Mouse (Mus musculus): Measurements from ENCODE around the gene Prok1. TPM values are rescaled to one million over a fixed set of nuclear protein-coding genes. Genes with fewer than 3 reads are reported as not detected.

Prok1 gene
- polyA plus RNA-seq, 1 experiment from 2014 or later = 0.15 TPM

GRCm38 (mm10) chr3:107207625-107208253 lies 31.8 kb downstream of the Prok1 start:
- Histone ChIP-seq H3K27me3 (ENCODE audit: control insufficient read depth, insufficient read depth, low read length) (no peaks in the 10 kb centered on the region), H3K36me3 (ENCODE audit: control insufficient read depth, insufficient read depth, low read length) (no peaks in the 10 kb centered on the region), H3K4me1 (ENCODE audit: control insufficient read depth, insufficient read depth, low read length) (0 out of 2 replicates have a peak, but pooled peaks cover 3% of the 10 kb centered on the region), H3K4me3 (replicated peaks; ENCODE audit: low read length) (no peak overlapping the region), H3K9ac (ENCODE audit: low read length) (no peak overlapping the region), H3K9me3 (replicated peaks; ENCODE audit: control insufficient read depth, low read length) (no peaks in the 10 kb centered on the region), H3K27ac (ENCODE audit: low read length) (no peak overlapping the region), H3K4me2 (ENCODE audit: low read depth, low read length) (no peak overlapping the region)
- ATAC-seq (ENCODE audit: insufficient read depth, low FRiP score) = no peak
- WGBS = 57% methylated on average over 7 of the region's 7 CpGs

- Histone ChIP-seq H3K9me3 (replicated peaks; ENCODE audit: control insufficient read depth, low read length) (no peaks in the 10 kb centered on the region), H3K4me3 (replicated peaks; ENCODE audit: low read length) (no peak overlapping the region), H3K27ac (ENCODE audit: low read length) (no peak overlapping the region; the same call in 1 of the 2 replicates), H3K27me3 (ENCODE audit: control insufficient read depth, insufficient read depth, low read length) (no peaks in the 10 kb centered on the region), H3K4me2 (ENCODE audit: low read depth, low read length) (no peak overlapping the region), H3K36me3 (ENCODE audit: control insufficient read depth, insufficient read depth, low read length) (no peaks in the 10 kb centered on the region), H3K9ac (ENCODE audit: low read length) (no peak overlapping the region; the same call in 1 of the 2 replicates), H3K4me1 (ENCODE audit: control insufficient read depth, insufficient read depth, low read length) (0 out of 2 replicates have a peak, but pooled peaks cover 3% of the 10 kb centered on the region)
- peak; percentile 26; the same call in 1 of the 2 replicates for ATAC-seq (ENCODE audit: insufficient read depth, low FRiP score)
- WGBS = 30% methylated on average over 4 of the region's 4 CpGs
These were observed 32.9 kb downstream of the Prok1 start for GRCm38 (mm10) chr3:107206490-107207150.

- Histone ChIP-seq H3K4me3 (replicated peaks; ENCODE audit: low read length) (no peak overlapping the region), H3K9ac (ENCODE audit: low read length) (no peak overlapping the region), H3K4me2 (ENCODE audit: low read depth, low read length) (no peak overlapping the region), H3K27me3 (ENCODE audit: control insufficient read depth, insufficient read depth, low read length) (no peaks in the 10 kb centered on the region), H3K4me1 (ENCODE audit: control insufficient read depth, insufficient read depth, low read length) (0 out of 2 replicates have a peak, but pooled peaks cover 3% of the 10 kb centered on the region), H3K9me3 (replicated peaks; ENCODE audit: control insufficient read depth, low read length) (no peaks in the 10 kb centered on the region), H3K36me3 (ENCODE audit: control insufficient read depth, insufficient read depth, low read length) (no peaks in the 10 kb centered on the region), H3K27ac (ENCODE audit: low read length) (no peak overlapping the region)
- ATAC-seq (ENCODE audit: insufficient read depth, low FRiP score) = no peak
- 11% methylated on average over 4 of the region's 4 CpGs for WGBS
These were observed 33.5 kb downstream of the Prok1 start for GRCm38 (mm10) chr3:107205994-107206393.

GRCm38 (mm10) chr3:107205170-107205569 lies 34.3 kb downstream of the Prok1 start:
- Histone ChIP-seq H3K9me3 (replicated peaks; ENCODE audit: control insufficient read depth, low read length) (no peaks in the 10 kb centered on the region), H3K36me3 (ENCODE audit: control insufficient read depth, insufficient read depth, low read length) (no peaks in the 10 kb centered on the region), H3K27ac (ENCODE audit: low read length) (no peak overlapping the region), H3K4me2 (ENCODE audit: low read depth, low read length) (no peak overlapping the region), H3K27me3 (ENCODE audit: control insufficient read depth, insufficient read depth, low read length) (no peaks in the 10 kb centered on the region), H3K4me1 (ENCODE audit: control insufficient read depth, insufficient read depth, low read length) (0 out of 2 replicates have a peak, but pooled peaks cover 3% of the 10 kb centered on the region), H3K4me3 (replicated peaks; ENCODE audit: low read length) (no peak overlapping the region), H3K9ac (ENCODE audit: low read length) (no peak overlapping the region)
- no peak for ATAC-seq (ENCODE audit: insufficient read depth, low FRiP score)

GRCm38 (mm10) chr3:107204413-107204812 lies 35.1 kb downstream of the Prok1 start:
- 0 out of 2 replicates have a peak, but pooled peaks cover 3% of the 10 kb centered on the region for H3K4me1 ChIP-seq (ENCODE audit: control insufficient read depth, insufficient read depth, low read length)
- no peak overlapping the region for H3K27ac ChIP-seq (ENCODE audit: low read length)
- no peak for ATAC-seq (ENCODE audit: insufficient read depth, low FRiP score)
- H3K36me3 ChIP-seq (ENCODE audit: control insufficient read depth, insufficient read depth, low read length) = no peaks in the 10 kb centered on the region
- no peaks in the 10 kb centered on the region for H3K9me3 ChIP-seq (replicated peaks; ENCODE audit: control insufficient read depth, low read length)
- H3K9ac ChIP-seq (ENCODE audit: low read length) = no peak overlapping the region
- no peak overlapping the region for H3K4me3 ChIP-seq (replicated peaks; ENCODE audit: low read length)
- 83% methylated on average over 3 of the region's 3 CpGs for WGBS
- no peak overlapping the region for H3K4me2 ChIP-seq (ENCODE audit: low read depth, low read length)
- H3K27me3 ChIP-seq (ENCODE audit: control insufficient read depth, insufficient read depth, low read length) = no peaks in the 10 kb centered on the region

GRCm38 (mm10) chr3:107201310-107202180 lies 38.0 kb downstream of the Prok1 start:
- H3K4me2 ChIP-seq (ENCODE audit: low read depth, low read length) = no peak overlapping the region
- H3K27me3 ChIP-seq (ENCODE audit: control insufficient read depth, insufficient read depth, low read length) = no peaks in the 10 kb centered on the region
- no peaks in the 10 kb centered on the region for H3K4me1 ChIP-seq (ENCODE audit: control insufficient read depth, insufficient read depth, low read length)
- no peak overlapping the region for H3K4me3 ChIP-seq (replicated peaks; ENCODE audit: low read length)
- no peaks in the 10 kb centered on the region for H3K9me3 ChIP-seq (replicated peaks; ENCODE audit: control insufficient read depth, low read length)
- H3K36me3 ChIP-seq (ENCODE audit: control insufficient read depth, insufficient read depth, low read length) = no peaks in the 10 kb centered on the region
- ATAC-seq (ENCODE audit: insufficient read depth, low FRiP score) = no peak
- WGBS = 22% methylated on average over 9 of the region's 9 CpGs
- H3K27ac ChIP-seq (ENCODE audit: low read length) = no peak overlapping the region
- H3K9ac ChIP-seq (ENCODE audit: low read length) = 0 out of 2 replicates have a peak overlapping the region, but pooled peaks have one; percentile 10

GRCm38 (mm10) chr3:107188226-107188899 lies 51.1 kb downstream of the Prok1 start:
- Histone ChIP-seq H3K4me3 (replicated peaks; ENCODE audit: low read length) (no peak overlapping the region), H3K36me3 (ENCODE audit: control insufficient read depth, insufficient read depth, low read length) (no peaks in the 10 kb centered on the region), H3K9me3 (replicated peaks; ENCODE audit: control insufficient read depth, low read length) (no peaks in the 10 kb centered on the region), H3K4me2 (ENCODE audit: low read depth, low read length) (no peak overlapping the region), H3K27ac (ENCODE audit: low read length) (no peak overlapping the region), H3K9ac (ENCODE audit: low read length) (no peak overlapping the region), H3K4me1 (ENCODE audit: control insufficient read depth, insufficient read depth, low read length) (no peaks in the 10 kb centered on the region), H3K27me3 (ENCODE audit: control insufficient read depth, insufficient read depth, low read length) (no peaks in the 10 kb centered on the region)
- peak; percentile 42; the same call in 1 of the 2 replicates for ATAC-seq (ENCODE audit: insufficient read depth, low FRiP score)
- 41% methylated on average over 6 of the region's 6 CpGs for WGBS

GRCm38 (mm10) chr3:107187022-107187421 lies 52.5 kb downstream of the Prok1 start:
- Histone ChIP-seq H3K27me3 (ENCODE audit: control insufficient read depth, insufficient read depth, low read length) (no peaks in the 10 kb centered on the region), H3K36me3 (ENCODE audit: control insufficient read depth, insufficient read depth, low read length) (no peaks in the 10 kb centered on the region), H3K4me3 (replicated peaks; ENCODE audit: low read length) (no peak overlapping the region), H3K9me3 (replicated peaks; ENCODE audit: control insufficient read depth, low read length) (no peaks in the 10 kb centered on the region), H3K27ac (ENCODE audit: low read length) (no peak overlapping the region), H3K9ac (ENCODE audit: low read length) (no peak overlapping the region), H3K4me1 (ENCODE audit: control insufficient read depth, insufficient read depth, low read length) (no peaks in the 10 kb centered on the region), H3K4me2 (ENCODE audit: low read depth, low read length) (no peak overlapping the region)
- no peak for ATAC-seq (ENCODE audit: insufficient read depth, low FRiP score)
- WGBS = 79% methylated on average over 4 of the region's 4 CpGs
